Mouse (Mus musculus) G1E (cell line): Measurements from ENCODE around the gene B4galt2. TPM values are rescaled to one million over a fixed set of nuclear protein-coding genes. Genes with fewer than 3 reads are reported as not detected.

Experiments
- ATAC-seq: 2 replicates; pipeline ENCODE4 v1.8.0; 2016; ENCODE audit warnings: mild to moderate bottlenecking; ENCODE audit not compliant: insufficient number of reproducible peaks, poor library complexity, low FRiP score, severe bottlenecking; ENCODE audit errors: extremely low read depth
- DNase-seq: peaks from one replicate; pipeline ENCODE4 v3.0.0; 2012; ENCODE audit warnings: low spot score
- H3K27me3 ChIP-seq: 2 replicates; pipeline ENCODE4 v1.6.1; 2012; ENCODE audit warnings: mild to moderate bottlenecking, low read length, inconsistent platforms; ENCODE audit not compliant: insufficient read depth
- H3K36me3 ChIP-seq: replicated peaks from 2 replicates; pipeline ENCODE3; 2012; ENCODE audit warnings: mild to moderate bottlenecking, inconsistent platforms
- H3K4me1 ChIP-seq: 2 replicates; pipeline ENCODE4 v1.6.1; 2012; ENCODE audit warnings: low read depth, low read length, inconsistent platforms, mixed read lengths; ENCODE audit not compliant: insufficient read depth
- H3K4me3 ChIP-seq: 2 replicates; pipeline ENCODE4 v1.5.1; 2012; ENCODE audit warnings: low read depth, mild to moderate bottlenecking, inconsistent platforms, low read length, moderate library complexity, mixed read lengths
- H3K9me3 ChIP-seq: replicated peaks from 2 replicates; pipeline ENCODE4 v1.6.1; 2012; ENCODE audit warnings: inconsistent platforms
- CTCF ChIP-seq: IDR thresholded peaks from 2 replicates; pipeline ENCODE4 v1.5.1; 2012; ENCODE audit warnings: low read depth, low read length, inconsistent platforms, mixed read lengths
- GATA1 ChIP-seq: IDR thresholded peaks from 2 replicates; pipeline ENCODE4 v1.6.1; 2012; ENCODE audit warnings: borderline replicate concordance, low read length, inconsistent platforms, mixed read lengths
- GATA2 ChIP-seq: IDR thresholded peaks from 2 replicates; pipeline ENCODE4 v1.6.1; 2012; ENCODE audit warnings: low read depth, low read length, inconsistent platforms, borderline replicate concordance
- POLR2AphosphoS5 ChIP-seq: IDR thresholded peaks from 2 replicates; pipeline ENCODE4 v1.6.1; 2012; ENCODE audit warnings: low read depth, low read length, inconsistent platforms; ENCODE audit not compliant: insufficient replicate concordance
- TAL1 ChIP-seq: conservative IDR thresholded peaks from 2 replicates; pipeline ENCODE4 v1.6.1; 2012; ENCODE audit warnings: low read depth, low read length, inconsistent platforms, mixed read lengths
- polyA plus RNA-seq: library from polyadenylated mRNA; stranded (reverse); fragments of >175 nt; gene quantifications from 2 replicates; pipeline ENCODE4 v1.2.3, GENCODE M21; 2012
- total RNA-seq, 2 experiments: library from RNA; stranded (forward) in 1 of 2; stranded (reverse) in 1 of 2; fragments of 200-1000 nt in 1 of 2; fragments of >200 nt in 1 of 2; fragmentation: Nextera tagmentation in 1 of 2; gene quantifications; 2 replicates each; pipeline ENCODE4 v1.2.3; 2014 to 2017

The B4galt2 gene
- total and polyA plus RNA-seq, 3 experiments: 0.11 to 0.33 TPM; not detected in 1

GRCm38 (mm10) chr4:117924916-117925315, 41.6 kb upstream of the B4galt2 start:
- no peak for ATAC-seq
- Histone ChIP-seq H3K9me3 (peaks cover 5% of the 10 kb centered on the region), H3K27me3 (peaks cover 70% of the 10 kb centered on the region), H3K4me1 (peaks cover 29% of the 10 kb centered on the region), H3K4me3 (no peak overlapping the region), H3K36me3 (no peaks in the 10 kb centered on the region)
- TF ChIP-seq GATA1 (no peak), TAL1 (no peak), POLR2AphosphoS5 (no peak), GATA2 (no peak), CTCF (no peak)
- no peak for DNase-seq

DNA sequence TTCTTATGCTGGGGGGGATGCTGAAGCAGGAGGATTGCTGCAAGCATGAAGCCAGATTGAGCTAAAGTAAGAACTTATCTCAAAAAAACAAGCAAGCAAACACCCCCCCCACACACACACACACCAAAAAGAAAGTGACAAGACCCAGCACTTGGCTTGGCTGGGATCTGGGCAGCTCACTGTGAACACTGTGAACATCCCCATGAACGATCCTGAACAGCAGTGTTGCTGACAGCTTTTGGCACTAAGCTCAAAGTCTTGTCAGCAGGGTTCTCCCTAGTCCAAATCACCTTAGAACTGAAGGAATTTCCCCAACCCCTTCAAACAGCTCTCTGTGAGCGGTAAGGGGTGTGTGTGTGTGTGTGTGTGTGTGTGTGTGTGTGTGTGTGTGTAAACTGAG, 40.2 kb upstream of the B4galt2 start:
- no peaks in the 10 kb centered on the region for H3K36me3 ChIP-seq
- H3K9me3 ChIP-seq: peaks cover 5% of the 10 kb centered on the region
- no peak for ATAC-seq
- H3K4me1 ChIP-seq: peaks cover 17% of the 10 kb centered on the region
- no peak overlapping the region for H3K4me3 ChIP-seq
- peaks cover 59% of the 10 kb centered on the region for H3K27me3 ChIP-seq
- DNase-seq: no peak
- no peak for TF ChIP-seq GATA1
- TF ChIP-seq CTCF: no peak
- TF ChIP-seq TAL1: no peak
- TF ChIP-seq POLR2AphosphoS5: no peak
- no peak for TF ChIP-seq GATA2

DNA sequence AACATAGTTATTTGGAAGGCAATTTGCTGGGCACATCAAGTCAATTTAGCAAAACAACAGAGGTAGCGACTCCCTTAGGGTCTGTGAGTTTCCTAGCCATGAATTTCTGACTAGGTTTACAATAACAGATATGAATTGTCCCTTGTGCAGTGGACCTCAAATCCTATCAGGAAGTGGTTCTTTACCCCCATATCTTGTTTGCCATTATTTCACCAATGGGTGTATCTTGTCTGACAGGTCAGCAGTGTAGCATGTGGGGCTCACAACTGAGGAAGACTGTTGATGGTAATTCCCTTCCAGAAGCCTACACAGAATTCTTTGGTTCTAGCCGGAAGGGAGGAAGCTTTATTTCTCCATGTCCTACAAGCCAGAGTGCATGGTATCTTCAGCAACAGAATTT, 38.1 kb upstream of the B4galt2 start:
- DNase-seq (no peak), ATAC-seq (no peak)
- H3K27me3 ChIP-seq: peaks cover 38% of the 10 kb centered on the region
- no peak for TF ChIP-seq CTCF
- TF ChIP-seq POLR2AphosphoS5: no peak
- TF ChIP-seq GATA1: no peak
- TF ChIP-seq TAL1: no peak
- no peak for TF ChIP-seq GATA2
- no peak overlapping the region for H3K4me3 ChIP-seq
- peaks cover 6% of the 10 kb centered on the region for H3K36me3 ChIP-seq
- peaks cover 16% of the 10 kb centered on the region for H3K4me1 ChIP-seq
- H3K9me3 ChIP-seq: peaks cover under 1% of the 10 kb centered on the region; the same call in 1 of the 2 replicates

DNA sequence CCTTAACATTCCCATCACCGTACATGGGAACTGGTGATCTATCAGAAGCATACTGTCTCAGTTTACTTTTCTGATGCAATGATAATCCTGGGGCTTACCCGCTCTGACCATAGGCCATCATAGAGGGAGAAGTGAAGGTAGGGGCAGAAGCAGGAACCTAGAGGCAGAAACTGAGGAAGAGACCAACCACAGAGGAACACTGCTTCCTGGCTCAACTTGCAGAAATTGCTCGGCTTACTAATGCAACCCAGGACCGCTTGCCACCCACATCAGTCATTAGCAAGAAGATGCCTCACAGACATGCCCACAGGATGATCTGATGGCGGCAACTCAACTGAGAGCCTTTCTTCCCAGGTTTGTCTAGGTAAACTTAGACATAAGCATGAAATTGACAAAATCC, 35.5 kb upstream of the B4galt2 start:
- ATAC-seq (no peak), DNase-seq (no peak)
- TF ChIP-seq TAL1 (no peak), GATA2 (no peak), GATA1 (no peak), CTCF (no peak), POLR2AphosphoS5 (no peak)
- H3K4me1 ChIP-seq: peaks cover 31% of the 10 kb centered on the region
- H3K4me3 ChIP-seq: no peak overlapping the region
- H3K27me3 ChIP-seq: peaks cover 21% of the 10 kb centered on the region
- peaks cover 6% of the 10 kb centered on the region for H3K36me3 ChIP-seq
- no peaks in the 10 kb centered on the region for H3K9me3 ChIP-seq

DNA sequence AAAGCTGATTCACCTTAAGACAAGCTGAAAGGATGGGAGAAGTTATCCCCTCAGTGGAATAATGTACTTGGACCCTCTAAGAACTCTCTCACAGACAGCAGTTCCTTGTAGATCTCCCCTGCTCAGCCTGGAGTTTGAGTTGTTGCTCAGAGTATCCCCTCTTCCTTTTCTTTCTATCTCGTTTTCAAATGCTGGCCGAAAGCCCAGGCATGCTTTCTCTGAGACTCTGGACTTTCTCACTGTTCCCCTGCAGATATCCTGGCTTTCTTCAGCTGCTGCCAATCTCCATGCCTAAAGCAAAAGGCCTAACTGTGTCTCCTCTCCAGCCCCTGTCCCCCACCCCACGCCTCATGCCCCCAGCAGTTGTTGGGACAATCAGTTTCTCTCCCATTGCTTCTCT, 35.0 kb upstream of the B4galt2 start:
- no peaks in the 10 kb centered on the region for H3K9me3 ChIP-seq
- TF ChIP-seq GATA2: no peak
- no peak for TF ChIP-seq POLR2AphosphoS5
- no peak for TF ChIP-seq CTCF
- H3K4me3 ChIP-seq: no peak overlapping the region
- H3K4me1 ChIP-seq: peaks cover 36% of the 10 kb centered on the region
- H3K27me3 ChIP-seq: peaks cover 17% of the 10 kb centered on the region
- no peak for ATAC-seq
- H3K36me3 ChIP-seq: peaks cover 6% of the 10 kb centered on the region
- DNase-seq: no peak

GRCm38 (mm10) chr4:117917847-117918246, 34.6 kb upstream of the B4galt2 start:
- ATAC-seq: no peak
- H3K4me1 ChIP-seq: peaks cover 36% of the 10 kb centered on the region
- H3K36me3 ChIP-seq: peaks cover 10% of the 10 kb centered on the region
- H3K27me3 ChIP-seq: peaks cover 13% of the 10 kb centered on the region
- DNase-seq: no peak
- H3K4me3 ChIP-seq: no peak overlapping the region
- TF ChIP-seq POLR2AphosphoS5 (no peak), GATA1 (no peak), GATA2 (no peak)
- H3K9me3 ChIP-seq: no peaks in the 10 kb centered on the region

DNA sequence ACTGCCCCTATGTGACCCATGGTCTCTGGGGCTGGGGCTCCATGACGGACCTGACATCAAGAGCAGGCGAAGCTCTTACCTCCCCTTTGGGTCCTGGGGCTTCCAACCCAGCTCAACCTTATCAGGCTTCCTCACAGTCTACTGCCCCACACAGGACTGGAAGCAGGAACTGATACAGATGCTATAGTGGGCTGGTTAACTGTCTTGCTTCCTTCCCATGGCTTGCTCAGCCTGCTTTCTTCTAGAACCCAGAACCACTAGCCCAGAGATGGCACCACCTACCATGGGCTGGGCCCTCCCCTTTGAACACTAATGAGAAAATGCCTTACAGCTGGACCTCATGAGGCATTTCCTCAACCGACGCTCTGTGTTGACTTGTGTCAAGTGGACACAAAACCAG, 34.1 kb upstream of the B4galt2 start:
- Histone ChIP-seq H3K4me1 (peaks cover 38% of the 10 kb centered on the region), H3K4me3 (no peak overlapping the region)
- ATAC-seq: no peak

More for the DNA sequence above, 34.1 kb upstream of the B4galt2 start:
- DNase-seq: no peak
- Histone ChIP-seq H3K36me3 (peaks cover 14% of the 10 kb centered on the region), H3K27me3 (peaks cover 11% of the 10 kb centered on the region), H3K9me3 (no peaks in the 10 kb centered on the region)
- TF ChIP-seq CTCF (no peak), POLR2AphosphoS5 (no peak), TAL1 (no peak), GATA2 (no peak), GATA1 (no peak)
